Mouse (Mus musculus) limb, embryonic 11.5 days (tissue): ENCODE data around the gene Mmd. TPM values are rescaled to one million over a fixed set of nuclear protein-coding genes. Genes with fewer than 3 reads are reported as not detected.

Experiments used
- ATAC-seq: fragments of 200-750 bp; cut with Nextera tagmentation; 2 replicates; pipeline ENCODE4 v1.8.0; 2017; ENCODE audit warnings: low read depth; ENCODE audit not compliant: insufficient number of reproducible peaks, low FRiP score, low TSS enrichment
- DNase-seq: peaks from one replicate; pipeline ENCODE4 v3.0.0-alpha.2; 2015; ENCODE audit warnings: low spot score
- H3K27ac ChIP-seq: fragments of 300-500 bp; sonication (generic); replicated peaks from 2 replicates; pipeline ENCODE4 v1.5.1; 2014; ENCODE audit warnings: low read depth, mild to moderate bottlenecking, low read length
- H3K27me3 ChIP-seq: fragments of 300-500 bp; sonication (generic); 2 replicates; pipeline ENCODE4 v1.6.1; 2014; ENCODE audit warnings: mild to moderate bottlenecking, low read length, mixed read lengths; ENCODE audit not compliant: control insufficient read depth, insufficient read depth
- H3K36me3 ChIP-seq: fragments of 300-500 bp; sonication (generic); 2 replicates; pipeline ENCODE4 v1.6.1; 2014; ENCODE audit warnings: mild to moderate bottlenecking, low read length, moderate library complexity, mixed read lengths; ENCODE audit not compliant: control insufficient read depth, insufficient read depth
- H3K4me1 ChIP-seq: fragments of 300-500 bp; sonication (generic); 2 replicates; pipeline ENCODE4 v1.6.1; 2014; ENCODE audit warnings: low read length, mixed read lengths; ENCODE audit not compliant: control insufficient read depth, insufficient read depth
- H3K4me2 ChIP-seq: fragments of 300-500 bp; sonication (generic); 2 replicates; pipeline ENCODE4 v1.6.1; 2014; ENCODE audit warnings: low read depth, mild to moderate bottlenecking, moderate library complexity; ENCODE audit not compliant: severe bottlenecking
- H3K4me3 ChIP-seq: fragments of 300-500 bp; sonication (generic); 2 replicates; pipeline ENCODE4 v1.5.1; 2014; ENCODE audit warnings: low read depth, low read length
- H3K9ac ChIP-seq: fragments of 300-500 bp; sonication (generic); 2 replicates; pipeline ENCODE4 v1.6.1; 2014; ENCODE audit warnings: mild to moderate bottlenecking, low read length
- H3K9me3 ChIP-seq: fragments of 300-500 bp; sonication (generic); 2 replicates; pipeline ENCODE4 v1.6.1; 2016; ENCODE audit warnings: low read length; ENCODE audit not compliant: control insufficient read depth
- WGBS: fragments of 180-500 bp; shearing (Covaris S2); extraction: QIAGEN DNeasy Blood & Tissue Kit; methylation state at CpG from one replicate; pipeline ENCODE4 v1.1.7; 2014; 5-methylcytosine and 5-hydroxymethylcytosine counted together
- polyA plus RNA-seq: library from polyadenylated mRNA; unstranded; fragments of >200 nt; fragmentation: Nextera tagmentation; extraction: Ambion mirVana; gene quantifications from 2 replicates; pipeline ENCODE4 v1.2.1, GENCODE M21; 2014

The Mmd gene
- polyA plus RNA-seq, 1 experiment from 2014 or later: 36.1 TPM

GRCm38 (mm10) chr11:90268934-90269333, 19.7 kb downstream of the Mmd start:
- H3K27ac ChIP-seq: no peak overlapping the region
- WGBS: 73% methylated on average over 5 of the region's 5 CpGs
- no peaks in the 10 kb centered on the region for H3K9me3 ChIP-seq
- no peaks in the 10 kb centered on the region for H3K27me3 ChIP-seq
- no peak overlapping the region for H3K4me3 ChIP-seq
- H3K9ac ChIP-seq: no peak overlapping the region
- no peaks in the 10 kb centered on the region; the same call in 1 of the 2 replicates for H3K36me3 ChIP-seq
- peaks cover 3% of the 10 kb centered on the region; the same call in 1 of the 2 replicates for H3K4me1 ChIP-seq
- H3K4me2 ChIP-seq: no peak overlapping the region
- DNase-seq: no peak
- ATAC-seq: no peak

- no peaks in the 10 kb centered on the region; the same call in 1 of the 2 replicates for H3K36me3 ChIP-seq
- no peak overlapping the region for H3K9ac ChIP-seq
- H3K27ac ChIP-seq: no peak overlapping the region
- peaks cover 3% of the 10 kb centered on the region; the same call in 1 of the 2 replicates for H3K4me1 ChIP-seq
- no peak overlapping the region for H3K4me3 ChIP-seq
- H3K9me3 ChIP-seq: no peaks in the 10 kb centered on the region
- H3K27me3 ChIP-seq: no peaks in the 10 kb centered on the region
- no peak overlapping the region for H3K4me2 ChIP-seq
- ATAC-seq (no peak), DNase-seq (no peak)
- WGBS: 52% methylated on average over 18 of the region's 18 CpGs
These were observed 20.3 kb downstream of the Mmd start for GRCm38 (mm10) chr11:90269398-90270123.

GRCm38 (mm10) chr11:90270132-90270877, 21.0 kb downstream of the Mmd start:
- Histone ChIP-seq H3K4me3 (no peak overlapping the region), H3K9ac (no peak overlapping the region), H3K4me1 (peaks cover 3% of the 10 kb centered on the region; the same call in 1 of the 2 replicates), H3K4me2 (no peak overlapping the region), H3K27ac (no peak overlapping the region), H3K27me3 (no peaks in the 10 kb centered on the region), H3K36me3 (no peaks in the 10 kb centered on the region; the same call in 1 of the 2 replicates), H3K9me3 (no peaks in the 10 kb centered on the region)
- WGBS: 88% methylated on average over 11 of the region's 11 CpGs
- no peak for DNase-seq
- ATAC-seq: no peak

- WGBS: 50% methylated on average over 1 of the region's 1 CpGs
- H3K36me3 ChIP-seq: no peaks in the 10 kb centered on the region; the same call in 1 of the 2 replicates
- H3K4me2 ChIP-seq: no peak overlapping the region
- H3K9ac ChIP-seq: no peak overlapping the region
- DNase-seq (no peak), ATAC-seq (no peak)
- no peaks in the 10 kb centered on the region for H3K9me3 ChIP-seq
- H3K27ac ChIP-seq: no peak overlapping the region
- H3K4me1 ChIP-seq: peaks cover under 1% of the 10 kb centered on the region; the same call in 1 of the 2 replicates
- no peak overlapping the region for H3K4me3 ChIP-seq
- H3K27me3 ChIP-seq: no peaks in the 10 kb centered on the region
These were observed 24.9 kb downstream of the Mmd start for GRCm38 (mm10) chr11:90274187-90274586.

- no peak overlapping the region for H3K4me3 ChIP-seq
- no peak overlapping the region for H3K4me2 ChIP-seq
- no peaks in the 10 kb centered on the region for H3K9me3 ChIP-seq
- DNase-seq (no peak), ATAC-seq (no peak)
- H3K4me1 ChIP-seq: no peaks in the 10 kb centered on the region
- H3K9ac ChIP-seq: no peak overlapping the region
- H3K27ac ChIP-seq: no peak overlapping the region
- no peaks in the 10 kb centered on the region; the same call in 1 of the 2 replicates for H3K36me3 ChIP-seq
- WGBS: 84% methylated on average over 7 of the region's 7 CpGs
- no peaks in the 10 kb centered on the region for H3K27me3 ChIP-seq
These were observed 26.4 kb downstream of the Mmd start for GRCm38 (mm10) chr11:90275663-90276062.

- Histone ChIP-seq H3K27me3 (no peaks in the 10 kb centered on the region), H3K4me3 (no peak overlapping the region), H3K27ac (no peak overlapping the region), H3K4me1 (no peaks in the 10 kb centered on the region), H3K4me2 (no peak overlapping the region), H3K9me3 (no peaks in the 10 kb centered on the region), H3K36me3 (no peaks in the 10 kb centered on the region; the same call in 1 of the 2 replicates), H3K9ac (no peak overlapping the region)
- no peak for DNase-seq
- ATAC-seq: no peak
- 83% methylated on average over 8 of the region's 8 CpGs for WGBS
These were observed 26.9 kb downstream of the Mmd start for GRCm38 (mm10) chr11:90276150-90276549.

- WGBS: 85% methylated on average over 12 of the region's 12 CpGs
- Histone ChIP-seq H3K36me3 (no peaks in the 10 kb centered on the region; the same call in 1 of the 2 replicates), H3K27ac (no peak overlapping the region)
These were observed 27.3 kb downstream of the Mmd start for GRCm38 (mm10) chr11:90276561-90276960.

GRCm38 (mm10) chr11:90280069-90280468, 30.8 kb downstream of the Mmd start:
- Histone ChIP-seq H3K9me3 (no peaks in the 10 kb centered on the region), H3K4me2 (no peak overlapping the region), H3K4me1 (no peaks in the 10 kb centered on the region), H3K36me3 (no peaks in the 10 kb centered on the region), H3K9ac (no peak overlapping the region), H3K27me3 (no peaks in the 10 kb centered on the region), H3K4me3 (no peak overlapping the region), H3K27ac (no peak overlapping the region)
- ATAC-seq (no peak), DNase-seq (no peak)
- 90% methylated on average over 5 of the region's 5 CpGs for WGBS

More at GRCm38 (mm10) chr11:90276561-90276960, 27.3 kb downstream of the Mmd start:
- DNase-seq (no peak), ATAC-seq (no peak)
- Histone ChIP-seq H3K27me3 (no peaks in the 10 kb centered on the region), H3K9me3 (no peaks in the 10 kb centered on the region), H3K4me2 (no peak overlapping the region), H3K9ac (no peak overlapping the region), H3K4me1 (no peaks in the 10 kb centered on the region), H3K4me3 (no peak overlapping the region)
